Mouse (Mus musculus) bone marrow macrophage, adult 2 months (primary cell): Measurements from ENCODE around the gene Slc2a3.

ENCODE experiments used
- CTCF ChIP-seq: IDR thresholded peaks from 2 replicates; pipeline ENCODE4 v1.5.1; 2012; ENCODE audit warnings: low read depth, mild to moderate bottlenecking, low read length, moderate library complexity
- POLR2A ChIP-seq: IDR thresholded peaks from 2 replicates; pipeline ENCODE4 v1.6.1; 2012; ENCODE audit warnings: mild to moderate bottlenecking, low read depth, low read length, borderline replicate concordance

- no peak for TF ChIP-seq CTCF
- TF ChIP-seq POLR2A: no peak
Measured at GRCm38 (mm10) chr6:122769771-122770759, 31.4 kb downstream of the Slc2a3 start.
